Mouse (Mus musculus) liver, postnatal 0 days (tissue): Measurements from ENCODE around the gene C7. TPM values are rescaled to one million over a fixed set of nuclear protein-coding genes. Genes with fewer than 3 reads are reported as not detected.

Experiments used
- ATAC-seq: fragments of 200-750 bp; cut with Nextera tagmentation; 2 replicates; pipeline ENCODE4 v1.8.0; 2017; ENCODE audit warnings: mild to moderate bottlenecking, moderate library complexity
- DNase-seq: peaks from one replicate; pipeline ENCODE4 v3.0.0-alpha.2; 2016
- H3K27ac ChIP-seq: fragments of 300-500 bp; sonication (generic); 2 replicates; pipeline ENCODE4 v1.5.1; 2014; ENCODE audit warnings: antibody characterized with exemption, moderate library complexity, mild to moderate bottlenecking, low read depth
- H3K27me3 ChIP-seq: fragments of 300-500 bp; sonication (generic); 2 replicates; pipeline ENCODE4 v1.6.1; 2014; ENCODE audit warnings: low read length, control low read depth, mixed read lengths; ENCODE audit not compliant: insufficient read depth
- H3K36me3 ChIP-seq: fragments of 300-500 bp; sonication (generic); replicated peaks from 2 replicates; pipeline ENCODE4 v1.6.1; 2014; ENCODE audit warnings: mild to moderate bottlenecking, control low read depth, low read length, moderate library complexity, mixed read lengths; ENCODE audit not compliant: insufficient read depth
- H3K4me1 ChIP-seq: fragments of 300-500 bp; sonication (generic); 2 replicates; pipeline ENCODE4 v1.6.1; 2014; ENCODE audit warnings: antibody characterized with exemption, mild to moderate bottlenecking, control low read depth; ENCODE audit not compliant: insufficient read depth
- H3K4me2 ChIP-seq: fragments of 300-500 bp; sonication (generic); 2 replicates; pipeline ENCODE4 v1.6.1; 2014; ENCODE audit warnings: low read depth, mild to moderate bottlenecking, low read length, moderate library complexity, mixed read lengths
- H3K4me3 ChIP-seq: fragments of 300-500 bp; sonication (generic); 2 replicates; pipeline ENCODE4 v1.5.1; 2014; ENCODE audit warnings: low read depth, low read length
- H3K9ac ChIP-seq: fragments of 300-500 bp; sonication (generic); replicated peaks from 2 replicates; pipeline ENCODE4 v1.6.1; 2014; ENCODE audit warnings: mild to moderate bottlenecking, moderate library complexity
- H3K9me3 ChIP-seq: fragments of 300-500 bp; sonication (generic); 2 replicates; pipeline ENCODE4 v1.6.1; 2016; ENCODE audit warnings: mild to moderate bottlenecking, control low read depth, low read length, mixed read lengths
- CTCF ChIP-seq: sonication (generic); IDR thresholded peaks from 2 replicates; pipeline ENCODE4 v1.5.1; 2016; ENCODE audit warnings: antibody characterized with exemption, low read depth
- EP300 ChIP-seq: IDR thresholded peaks from 2 replicates; pipeline ENCODE4 v1.6.1; 2016; ENCODE audit warnings: antibody characterized with exemption, low read depth, mild to moderate bottlenecking
- WGBS: fragments of 180-500 bp; shearing (Covaris S2); extraction: QIAGEN DNeasy Blood & Tissue Kit; methylation state at CpG from one replicate; pipeline ENCODE4 v1.1.7; 2014; ENCODE audit not compliant: insufficient replicate concordance; 5-methylcytosine and 5-hydroxymethylcytosine counted together
- polyA plus RNA-seq: library from polyadenylated mRNA; unstranded; fragments of >200 nt; fragmentation: Nextera tagmentation; extraction: Ambion mirVana; gene quantifications from 2 replicates; pipeline ENCODE4 v1.2.1, GENCODE M21; 2015

C7 gene
- polyA plus RNA-seq, 1 experiment from 2014 or later, result not detected

- H3K27ac ChIP-seq, result no peak overlapping the region
- no peak overlapping the region for H3K9ac ChIP-seq
- peaks cover 24% of the 10 kb centered on the region; the same call in 1 of the 2 replicates for H3K36me3 ChIP-seq
- ATAC-seq (no peak), DNase-seq (no peak)
- no peaks in the 10 kb centered on the region for H3K9me3 ChIP-seq
- 88% methylated on average over 4 of the region's 4 CpGs for WGBS
- TF ChIP-seq EP300 (no peak), CTCF (no peak)
- H3K4me1 ChIP-seq, result no peaks in the 10 kb centered on the region
- no peak overlapping the region for H3K4me2 ChIP-seq
- no peak overlapping the region for H3K4me3 ChIP-seq
- H3K27me3 ChIP-seq, result no peaks in the 10 kb centered on the region
These were observed 38.8 kb upstream of the C7 start for GRCm38 (mm10) chr15:5102312-5102711.

- Histone ChIP-seq H3K4me3 (no peak overlapping the region), H3K4me1 (no peaks in the 10 kb centered on the region), H3K27me3 (no peaks in the 10 kb centered on the region), H3K9ac (no peak overlapping the region), H3K4me2 (no peak overlapping the region), H3K9me3 (0 out of 2 replicates have a peak, but pooled peaks cover 2% of the 10 kb centered on the region), H3K36me3 (peaks cover 11% of the 10 kb centered on the region; the same call in 1 of the 2 replicates), H3K27ac (no peak overlapping the region)
- ATAC-seq (0 out of 2 replicates have a peak, but pooled peaks have one; percentile 13), DNase-seq (no peak)
- peak; percentile 53 for TF ChIP-seq EP300
- no peak for TF ChIP-seq CTCF
- 71% methylated on average over 1 of the region's 1 CpGs for WGBS
These were observed 33.8 kb upstream of the C7 start for GRCm38 (mm10) chr15:5097376-5097775.

GRCm38 (mm10) chr15:5095534-5096301, 32.2 kb upstream of the C7 start:
- H3K27ac ChIP-seq, result no peak overlapping the region
- DNase-seq, result no peak
- no peaks in the 10 kb centered on the region for H3K4me1 ChIP-seq
- no peak for ATAC-seq
- no peaks in the 10 kb centered on the region for H3K27me3 ChIP-seq
- TF ChIP-seq CTCF (no peak), EP300 (no peak)
- 74% methylated on average over 11 of the region's 11 CpGs for WGBS
- 0 out of 2 replicates have a peak, but pooled peaks cover 2% of the 10 kb centered on the region for H3K9me3 ChIP-seq
- H3K4me3 ChIP-seq, result no peak overlapping the region
- H3K36me3 ChIP-seq, result peaks cover 9% of the 10 kb centered on the region; the same call in 1 of the 2 replicates
- no peak overlapping the region for H3K9ac ChIP-seq
- no peak overlapping the region for H3K4me2 ChIP-seq

- Histone ChIP-seq H3K4me1 (no peaks in the 10 kb centered on the region), H3K4me3 (no peak overlapping the region), H3K27me3 (no peaks in the 10 kb centered on the region), H3K4me2 (no peak overlapping the region), H3K9ac (no peak overlapping the region), H3K27ac (no peak overlapping the region), H3K36me3 (no peaks in the 10 kb centered on the region), H3K9me3 (0 out of 2 replicates have a peak, but pooled peaks cover 2% of the 10 kb centered on the region)
- no peak for TF ChIP-seq CTCF
- ATAC-seq, result no peak
- DNase-seq, result no peak
- whole genome bisulfite sequencing, result 85% methylated on average over 10 of the region's 10 CpGs
These were observed 26.6 kb upstream of the C7 start for GRCm38 (mm10) chr15:5090131-5090530.

- H3K27me3 ChIP-seq, result no peaks in the 10 kb centered on the region
- H3K9ac ChIP-seq, result no peak overlapping the region
- no peak overlapping the region for H3K27ac ChIP-seq
- no peak overlapping the region for H3K4me2 ChIP-seq
- 61% methylated on average over 7 of the region's 7 CpGs for WGBS
- H3K36me3 ChIP-seq, result no peaks in the 10 kb centered on the region
- ATAC-seq (no peak), DNase-seq (no peak)
- H3K9me3 ChIP-seq, result no peaks in the 10 kb centered on the region
- no peaks in the 10 kb centered on the region for H3K4me1 ChIP-seq
- H3K4me3 ChIP-seq, result no peak overlapping the region
- TF ChIP-seq CTCF (no peak), EP300 (no peak)
These were observed 25.5 kb upstream of the C7 start for GRCm38 (mm10) chr15:5088850-5089608.

DNA sequence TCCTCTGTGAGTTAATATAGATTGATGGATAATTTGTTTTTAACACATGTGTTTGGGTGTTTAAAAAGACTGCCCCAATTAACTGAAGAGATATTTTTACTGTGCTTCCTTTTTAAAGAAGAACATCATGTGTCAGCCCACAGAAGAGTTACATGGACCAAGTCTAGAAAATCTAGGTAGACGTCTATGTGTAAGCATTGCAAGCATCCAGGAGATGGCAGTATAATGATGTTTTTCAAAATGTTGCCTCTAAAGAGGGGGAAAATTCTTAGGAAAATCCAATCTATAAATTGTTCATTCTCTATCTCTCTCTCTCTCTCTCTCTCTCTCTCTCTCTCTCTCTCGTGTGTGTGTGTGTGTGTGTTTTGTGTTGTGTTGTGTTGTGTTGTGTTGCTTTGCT, 22.6 kb upstream of the C7 start:
- no peaks in the 10 kb centered on the region for H3K36me3 ChIP-seq
- H3K9ac ChIP-seq, result no peak overlapping the region
- H3K27ac ChIP-seq, result no peak overlapping the region
- H3K27me3 ChIP-seq, result no peaks in the 10 kb centered on the region
- no peak for ATAC-seq
- no peak overlapping the region for H3K4me3 ChIP-seq
- peak; percentile 63 for TF ChIP-seq CTCF
- TF ChIP-seq EP300, result no peak
- no peak for DNase-seq
- WGBS, result 0% methylated on average over 2 of the region's 2 CpGs
- H3K9me3 ChIP-seq, result no peaks in the 10 kb centered on the region
- H3K4me1 ChIP-seq, result no peaks in the 10 kb centered on the region
- H3K4me2 ChIP-seq, result no peak overlapping the region
